Mouse (Mus musculus) adrenal gland, postnatal 25 days (tissue): Measurements from ENCODE around the gene Tpbg. TPM values are rescaled to one million over a fixed set of nuclear protein-coding genes. Genes with fewer than 3 reads are reported as not detected.
A peak's percentile ranks its signal among the peaks of the same experiment; 100 is the strongest.
"Not testable (repeated sequence)": the region's sequence is repeated elsewhere in the genome, so short reads cannot be mapped to it uniquely, and the experiment has no call there.

Experiments
- DNase-seq: peaks from one replicate; pipeline ENCODE4 v3.0.0; 2021; ENCODE audit warnings: mixed read lengths
- long read RNA-seq: library from polyadenylated mRNA; stranded (forward); transcript quantifications from one replicate; pipeline ENCODE4 v2.0.0, GENCODE M21; 2021
- total RNA-seq: library from RNA; stranded (reverse); gene quantifications from 2 replicates; pipeline ENCODE4 v1.2.3, GENCODE M21; 2021

Tpbg gene
- 1.9 and 2.9 TPM in 2 replicates for total RNA-seq
- long read RNA-seq, transcript Tpbg-202 (2 exons, 3,481 nt) = major isoform, 7 of 9 reads
- long read RNA-seq, partial matches to known transcripts = 0 of 9 reads
- long read RNA-seq, other reads (novel, unspliced or antisense) = 1 of 9 reads

DNA sequence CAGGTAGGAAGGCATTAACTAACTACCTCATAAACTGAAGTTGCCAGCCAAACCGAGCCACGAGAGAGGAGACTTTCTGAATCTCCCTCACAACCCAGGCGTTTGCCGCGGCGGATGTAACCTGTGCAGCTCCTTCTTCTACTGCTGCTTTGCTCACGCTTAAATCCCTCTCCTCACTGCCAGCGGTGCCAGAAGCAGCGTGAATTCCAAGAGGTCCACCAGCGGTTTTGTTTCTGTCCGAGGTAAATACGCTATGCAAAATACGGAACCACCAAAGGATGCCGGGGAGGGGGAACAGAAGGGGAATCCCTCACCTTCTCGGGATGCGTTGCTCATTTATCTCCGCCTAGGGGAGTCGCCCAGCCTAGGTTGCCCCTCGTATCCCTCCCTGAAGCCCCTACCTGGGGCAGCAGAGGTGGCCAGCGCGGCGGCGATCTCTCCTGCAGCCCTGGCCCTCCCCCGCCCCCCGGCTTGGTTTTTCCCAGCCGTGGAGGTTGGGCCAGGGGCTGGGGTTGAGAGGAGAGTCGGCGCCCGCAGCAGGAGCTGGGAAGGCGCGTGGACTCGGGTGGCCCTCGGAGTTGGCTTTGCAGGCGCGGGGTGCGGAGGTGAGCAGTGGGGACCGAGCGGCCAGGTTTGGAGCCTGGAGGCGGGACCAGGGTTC, at the start of gene Tpbg:
TSS of gene Tpbg (plus strand) at position 30 of the 661 bp plus-strand sequence.
- peak; percentile 48 for DNase-seq

- not testable (repeated sequence) for DNase-seq
Measured at GRCm38 (mm10) chr9:85801986-85802385, 40.2 kb upstream of the Tpbg start.

- no peak for DNase-seq
Measured at GRCm38 (mm10) chr9:85802563-85802962, 39.6 kb upstream of the Tpbg start.

- no peak for DNase-seq
Measured at GRCm38 (mm10) chr9:85806411-85806810, 35.8 kb upstream of the Tpbg start.

DNA sequence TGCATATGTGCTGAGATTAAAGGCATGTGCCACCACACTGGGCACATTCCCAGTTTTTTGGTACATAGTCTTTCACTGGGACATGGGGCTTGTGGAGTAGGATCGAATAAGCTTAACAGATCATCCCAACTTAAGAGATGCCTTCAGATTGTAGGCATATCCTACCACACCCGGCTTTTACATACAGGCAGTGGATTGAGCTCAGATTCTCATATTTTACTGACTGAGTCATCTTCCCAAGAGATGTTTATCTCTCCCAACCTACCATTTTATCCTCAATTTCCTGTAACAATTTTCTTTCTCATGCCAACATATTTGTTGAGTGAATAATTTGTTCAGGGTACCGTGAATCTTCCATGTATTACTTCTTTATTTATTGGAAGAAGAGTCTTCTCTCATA, 32.9 kb upstream of the Tpbg start:
- no peak for DNase-seq

GRCm38 (mm10) chr9:85820829-85821228, 21.4 kb upstream of the Tpbg start:
- DNase-seq = no peak

- DNase-seq = no peak
Measured at GRCm38 (mm10) chr9:85835521-85836425, 6.4 kb upstream of the Tpbg start.

DNA sequence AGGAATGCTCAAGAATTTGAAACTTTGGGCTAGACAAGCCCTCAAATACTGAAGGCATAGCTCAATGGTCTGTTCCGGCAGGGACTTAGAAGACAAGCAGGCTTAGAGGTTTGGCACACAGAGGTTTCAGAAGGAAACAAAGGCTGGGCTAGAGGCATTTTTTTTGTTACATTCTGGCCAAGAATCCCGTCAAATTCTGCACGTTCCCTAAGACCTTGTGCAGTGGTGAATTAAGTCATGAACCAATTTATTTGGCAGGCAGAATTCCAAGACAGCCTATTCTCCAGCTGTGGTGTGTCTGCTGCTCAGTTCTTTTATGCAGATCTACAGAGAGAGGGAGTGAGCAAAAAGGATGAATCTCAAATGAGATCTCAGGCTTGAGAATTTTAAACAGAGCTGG, 2.6 kb upstream of the Tpbg start:
- no peak for DNase-seq

DNA sequence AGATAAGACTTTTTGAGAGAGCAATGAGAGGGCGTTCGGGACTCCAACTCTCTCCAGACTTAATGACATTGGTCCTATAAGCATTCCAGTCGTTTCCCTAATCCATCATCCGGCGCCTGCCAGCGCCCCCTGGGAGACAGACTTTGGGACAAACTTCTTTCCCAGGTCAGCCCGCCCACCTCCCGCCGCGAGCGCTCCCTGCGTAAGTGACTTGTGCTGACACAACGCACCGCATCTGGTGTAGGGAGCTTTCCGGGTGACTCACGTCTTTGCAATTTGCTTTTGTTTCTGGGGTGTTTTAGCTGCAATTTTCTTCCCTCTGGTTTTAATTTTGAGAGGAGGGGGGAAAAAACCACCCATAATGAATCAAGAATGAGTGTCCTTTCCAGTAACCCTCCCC, 289 bp upstream of the Tpbg start:
- DNase-seq = peak; percentile 42

DNA sequence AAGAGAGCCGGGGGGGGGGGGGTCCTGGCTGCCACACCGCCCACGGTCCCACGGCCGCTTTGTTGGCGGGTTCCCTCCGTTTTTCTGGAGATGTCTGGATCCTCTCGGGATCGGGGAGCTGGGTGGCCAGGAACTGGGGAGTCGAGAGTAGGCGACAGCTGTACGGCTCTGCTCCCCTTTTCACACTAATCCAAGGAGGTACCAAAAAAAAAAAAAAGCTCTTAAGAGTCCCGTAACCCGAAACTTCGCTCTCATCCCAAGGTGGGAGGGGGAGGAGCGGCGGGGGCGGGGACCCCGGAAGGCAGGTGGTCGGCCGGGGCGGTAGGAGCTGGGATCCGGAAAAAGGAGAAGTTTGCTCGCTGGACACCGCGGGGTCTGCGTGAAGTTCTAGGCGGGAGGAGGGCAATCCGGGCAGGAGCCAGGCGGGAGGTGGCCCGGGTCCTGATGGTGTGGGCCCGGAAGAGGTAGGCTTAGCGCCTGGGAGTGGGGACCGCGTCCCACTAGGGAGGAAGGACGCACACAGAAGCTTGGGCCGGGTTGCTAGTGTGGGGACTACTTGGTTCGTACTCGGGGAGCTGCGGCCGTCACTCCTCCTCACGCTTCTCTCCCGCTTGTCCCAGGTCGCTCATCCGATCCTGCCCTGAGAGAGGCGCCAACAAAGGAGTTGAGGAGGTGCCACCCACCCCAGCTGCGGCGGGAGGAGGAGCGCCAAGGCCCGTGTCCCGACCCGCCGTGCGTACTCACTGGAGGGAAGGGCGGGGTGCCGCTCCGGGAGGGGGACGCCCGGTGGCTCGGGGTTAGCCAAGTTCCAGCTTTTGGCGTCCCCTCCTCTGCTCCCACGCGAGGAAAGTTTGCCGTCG, 1.1 kb downstream of the Tpbg start:
- DNase-seq = peak; percentile 66

GRCm38 (mm10) chr9:85843891-85844646, 1.9 kb downstream of the Tpbg start:
- no peak for DNase-seq

DNA sequence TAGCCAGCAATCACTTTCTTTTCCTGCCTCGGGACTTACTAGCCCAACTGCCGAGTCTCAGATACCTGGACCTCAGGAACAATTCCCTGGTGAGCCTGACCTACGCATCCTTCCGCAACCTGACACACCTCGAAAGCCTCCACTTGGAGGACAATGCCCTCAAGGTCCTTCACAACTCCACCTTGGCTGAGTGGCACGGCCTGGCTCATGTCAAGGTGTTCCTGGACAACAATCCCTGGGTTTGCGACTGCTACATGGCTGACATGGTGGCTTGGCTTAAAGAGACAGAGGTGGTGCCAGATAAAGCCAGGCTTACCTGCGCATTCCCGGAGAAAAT, 2.4 kb downstream of the Tpbg start:
- no peak for DNase-seq

GRCm38 (mm10) chr9:85846186-85846585, 4.0 kb downstream of the Tpbg start:
- no peak for DNase-seq

DNA sequence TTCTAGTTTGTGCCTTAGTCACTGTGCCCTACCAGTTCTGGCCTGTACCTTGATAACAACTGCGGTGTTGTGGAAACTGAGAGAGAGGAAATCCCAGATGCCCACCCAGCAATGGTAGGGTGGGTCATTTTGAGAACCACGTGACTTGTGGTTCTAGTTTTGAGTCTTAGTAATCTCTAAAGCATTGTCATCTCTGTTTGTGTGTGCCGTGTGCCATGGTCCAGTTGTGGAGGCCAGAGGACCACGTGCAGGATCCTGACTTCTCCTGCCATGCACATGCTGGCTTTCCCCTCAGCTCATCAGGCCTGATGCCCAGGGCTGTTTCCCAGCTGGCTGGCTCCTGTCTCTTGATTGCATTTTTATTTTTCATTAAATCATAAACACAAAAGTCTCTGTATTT, 12.6 kb downstream of the Tpbg start:
- DNase-seq = no peak

DNA sequence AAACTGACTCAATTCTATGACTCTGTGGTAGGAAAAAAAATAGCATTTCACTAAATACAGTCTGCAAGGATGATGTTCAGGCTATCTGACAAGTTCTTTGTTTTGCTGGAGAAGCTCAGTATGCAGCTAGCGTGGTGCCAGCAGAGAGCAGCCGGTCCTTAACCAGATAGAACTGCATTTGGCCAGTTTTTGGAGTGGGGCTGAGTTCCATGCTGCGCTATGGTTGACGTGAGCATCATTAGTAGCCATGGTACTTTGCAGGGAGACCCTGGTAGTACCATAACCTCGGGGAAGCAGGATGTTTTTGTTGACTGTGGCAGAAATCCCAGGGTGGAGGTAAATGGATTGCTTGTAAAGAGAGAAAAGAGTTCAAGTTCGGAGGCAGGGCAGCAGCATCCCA, 14.3 kb downstream of the Tpbg start:
- no peak for DNase-seq

GRCm38 (mm10) chr9:85861065-85861464, 18.9 kb downstream of the Tpbg start:
- DNase-seq = no peak

- peak; percentile 62 for DNase-seq
Measured at GRCm38 (mm10) chr9:85862562-85862961, 20.4 kb downstream of the Tpbg start.

- DNase-seq = no peak
Measured at GRCm38 (mm10) chr9:85872908-85873307, 30.7 kb downstream of the Tpbg start.

DNA sequence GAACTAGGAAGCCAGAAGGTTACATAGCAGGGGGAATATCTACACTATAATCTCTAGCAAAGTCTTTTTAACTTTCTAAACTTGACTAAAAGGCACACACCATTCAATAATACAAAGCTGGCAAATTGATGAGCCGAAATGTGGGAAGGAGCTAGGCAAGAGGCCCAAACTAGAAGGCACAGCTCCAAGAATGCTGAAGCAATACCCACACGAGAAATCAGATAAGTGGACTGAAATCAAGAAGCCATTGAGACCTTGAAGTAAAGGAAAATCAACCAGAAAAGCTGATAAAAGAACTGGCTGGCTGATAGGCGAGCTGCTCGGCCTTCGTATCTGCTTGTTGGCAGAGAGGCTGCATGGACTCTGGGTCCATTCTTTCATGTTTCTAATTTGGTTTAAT, 51.5 kb downstream of the Tpbg start:
- no peak for DNase-seq
